Mouse (Mus musculus) thymus, postnatal 25 days (tissue): ENCODE results near the gene Evpl.
"Not testable (repeated sequence)": the region's sequence is repeated elsewhere in the genome, so short reads cannot be mapped to it uniquely, and the experiment has no call there.

Source experiments
- DNase-seq: peaks from one replicate; pipeline ENCODE4 v3.0.0; 2022

The Evpl gene

DNA sequence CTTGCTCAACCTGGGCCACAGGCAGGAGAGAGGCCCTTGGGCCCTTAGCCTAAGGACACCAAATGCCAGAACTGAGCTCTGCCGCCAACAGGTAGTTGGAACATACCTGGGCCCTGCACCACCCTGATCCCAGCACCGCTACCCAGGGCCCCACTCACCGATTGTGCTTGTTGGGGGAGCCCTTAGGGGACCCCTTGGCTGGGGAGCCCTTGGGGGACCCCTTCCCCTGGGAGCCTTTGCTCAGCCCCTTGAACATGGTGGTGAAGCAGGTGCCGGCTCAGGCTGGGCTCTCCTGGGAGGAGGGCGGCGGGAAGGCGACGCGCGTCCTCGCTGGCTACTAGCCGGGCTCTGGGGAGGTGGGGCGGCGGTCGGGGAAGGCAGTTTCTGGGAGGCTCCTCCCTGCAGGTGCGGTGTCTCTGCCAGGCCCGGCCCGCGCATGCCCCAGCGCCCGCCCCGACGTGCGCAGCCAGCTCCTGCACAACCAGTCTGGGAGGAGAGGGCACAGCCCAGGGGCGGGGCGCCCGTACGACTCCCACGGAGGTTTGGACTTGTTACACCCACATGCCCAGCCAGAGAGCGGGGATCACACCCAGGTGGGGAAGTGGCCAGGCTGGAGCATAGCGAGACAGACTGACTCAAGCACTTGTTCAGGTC is at the start of gene Evpl:
Evpl (minus strand) TSS at position 336 of the 654 bp plus-strand sequence.
- DNase-seq, result peak; percentile 72

GRCm38 (mm10) chr11:116287351-116287750 is 49.5 kb upstream of the Evpl start:
- no peak for DNase-seq

GRCm38 (mm10) chr11:116285770-116286191 is 47.9 kb upstream of the Evpl start:
- DNase-seq, result no peak

DNA sequence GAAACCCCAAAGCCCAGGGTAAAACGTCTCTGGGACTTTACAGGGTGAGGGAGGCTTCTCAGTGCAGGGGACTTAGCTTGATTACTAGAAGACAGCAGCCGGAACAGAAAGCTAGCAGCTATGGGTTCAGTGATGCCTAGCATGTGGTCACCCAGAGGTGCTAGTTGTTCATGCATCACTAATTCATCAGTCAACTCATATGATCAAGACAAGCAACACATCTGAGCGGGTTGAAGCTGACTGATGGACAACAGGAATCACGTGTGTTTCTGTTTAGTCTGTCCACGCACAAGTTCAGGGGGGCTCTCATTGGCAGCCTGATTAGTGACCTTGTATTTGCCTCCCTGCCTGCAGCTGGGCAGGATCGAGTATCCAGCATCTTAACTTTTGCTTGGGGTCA is 46.1 kb upstream of the Evpl start:
- no peak for DNase-seq

DNA sequence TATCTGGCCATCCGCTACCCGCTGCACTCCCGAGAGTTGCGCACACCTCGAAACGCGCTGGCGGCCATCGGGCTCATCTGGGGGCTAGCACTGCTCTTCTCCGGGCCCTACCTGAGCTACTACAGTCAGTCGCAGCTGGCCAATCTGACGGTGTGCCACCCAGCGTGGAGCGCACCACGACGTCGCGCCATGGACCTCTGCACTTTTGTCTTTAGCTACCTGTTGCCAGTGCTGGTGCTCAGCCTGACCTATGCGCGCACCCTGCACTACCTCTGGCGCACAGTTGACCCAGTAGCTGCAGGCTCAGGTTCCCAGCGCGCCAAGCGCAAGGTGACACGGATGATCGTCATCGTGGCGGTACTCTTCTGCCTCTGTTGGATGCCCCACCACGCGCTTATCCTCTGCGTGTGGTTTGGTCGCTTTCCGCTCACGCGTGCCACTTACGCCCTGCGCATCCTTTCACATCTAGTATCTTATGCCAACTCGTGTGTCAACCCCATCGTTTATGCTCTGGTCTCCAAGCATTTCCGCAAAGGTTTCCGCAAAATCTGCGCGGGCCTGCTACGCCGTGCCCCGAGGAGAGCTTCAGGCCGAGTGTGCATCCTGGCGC is 45.1 kb upstream of the Evpl start:
- DNase-seq, result no peak

DNA sequence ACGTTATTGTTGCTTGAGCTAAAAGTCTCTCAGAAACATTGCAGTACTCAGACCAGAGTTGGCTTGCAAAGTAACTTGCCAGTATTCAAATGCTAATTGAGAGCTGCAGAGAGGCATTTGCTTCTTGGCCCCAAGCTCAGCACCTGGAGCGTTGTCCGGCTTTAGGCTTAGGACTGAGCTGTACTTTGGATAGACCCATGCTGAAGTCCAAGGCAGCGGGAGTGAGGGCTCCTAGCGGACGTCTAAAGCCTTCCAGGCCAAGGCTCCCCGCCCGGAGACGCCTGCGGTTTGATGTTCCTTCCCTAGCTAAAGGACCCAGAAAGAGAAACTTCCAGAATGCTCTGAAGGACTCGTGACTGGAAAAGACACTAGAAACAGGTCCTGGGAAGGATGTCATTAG is 44.2 kb upstream of the Evpl start:
- DNase-seq, result no peak

DNA sequence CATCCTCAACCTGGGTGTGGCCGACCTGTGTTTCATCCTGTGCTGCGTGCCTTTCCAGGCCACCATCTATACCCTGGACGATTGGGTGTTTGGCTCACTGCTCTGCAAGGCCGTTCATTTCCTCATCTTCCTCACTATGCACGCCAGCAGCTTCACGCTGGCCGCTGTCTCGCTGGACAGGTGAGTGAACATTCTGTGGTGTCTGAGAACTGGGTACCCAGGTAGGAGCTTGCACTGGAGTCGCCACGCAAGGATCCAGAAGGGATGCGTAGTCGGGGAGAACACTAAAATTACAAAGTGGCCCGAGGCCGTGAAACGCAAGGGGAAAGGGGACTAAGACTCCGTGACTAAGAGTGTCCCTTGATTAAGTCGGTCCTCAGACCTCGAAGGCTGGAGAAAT is 43.8 kb upstream of the Evpl start:
- no peak for DNase-seq

GRCm38 (mm10) chr11:116280751-116281663 is 43.1 kb upstream of the Evpl start, which contains the start of gene Galr2:
TSS of gene Galr2 (plus strand) at chr11:116280939.
- DNase-seq, result no peak

- DNase-seq, result not testable (repeated sequence)
These were observed 39.3 kb upstream of the Evpl start for GRCm38 (mm10) chr11:116277184-116277583.

DNA sequence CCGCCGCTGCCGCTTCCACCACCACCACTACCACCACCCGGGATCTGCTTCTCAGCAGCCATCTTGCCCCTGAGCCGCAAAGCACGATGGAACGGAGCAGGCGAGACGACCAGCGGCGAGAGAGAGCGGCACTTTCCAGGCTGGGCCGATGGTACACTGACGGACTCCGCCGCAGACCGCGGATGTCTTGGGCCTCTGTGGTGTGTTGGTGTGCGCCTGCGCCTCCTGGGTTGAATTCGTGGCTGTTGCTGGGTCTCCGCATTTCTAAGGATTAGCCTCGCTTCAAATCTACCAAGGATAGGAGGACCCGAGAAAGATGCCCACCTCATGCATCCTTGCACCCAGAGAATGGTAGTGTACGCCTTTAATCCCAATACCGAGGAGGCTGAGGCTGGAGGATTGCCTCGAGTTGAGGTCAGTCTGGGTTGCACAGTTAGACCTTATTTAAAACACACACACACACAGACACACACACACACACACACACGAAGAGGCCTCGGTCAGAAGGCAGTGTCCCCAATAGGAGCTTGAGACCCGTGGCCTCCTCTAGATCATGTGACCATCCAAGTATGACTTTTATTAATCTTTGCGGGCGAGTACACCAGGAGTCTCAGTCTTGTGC is 36.3 kb upstream of the Evpl start, which contains the start of gene Srp68:
Srp68 (minus strand) TSS at position 173 of the 622 bp plus-strand sequence.
- DNase-seq, result peak; percentile 90

- DNase-seq, result no peak
These were observed 35.7 kb upstream of the Evpl start for GRCm38 (mm10) chr11:116273469-116274044.

DNA sequence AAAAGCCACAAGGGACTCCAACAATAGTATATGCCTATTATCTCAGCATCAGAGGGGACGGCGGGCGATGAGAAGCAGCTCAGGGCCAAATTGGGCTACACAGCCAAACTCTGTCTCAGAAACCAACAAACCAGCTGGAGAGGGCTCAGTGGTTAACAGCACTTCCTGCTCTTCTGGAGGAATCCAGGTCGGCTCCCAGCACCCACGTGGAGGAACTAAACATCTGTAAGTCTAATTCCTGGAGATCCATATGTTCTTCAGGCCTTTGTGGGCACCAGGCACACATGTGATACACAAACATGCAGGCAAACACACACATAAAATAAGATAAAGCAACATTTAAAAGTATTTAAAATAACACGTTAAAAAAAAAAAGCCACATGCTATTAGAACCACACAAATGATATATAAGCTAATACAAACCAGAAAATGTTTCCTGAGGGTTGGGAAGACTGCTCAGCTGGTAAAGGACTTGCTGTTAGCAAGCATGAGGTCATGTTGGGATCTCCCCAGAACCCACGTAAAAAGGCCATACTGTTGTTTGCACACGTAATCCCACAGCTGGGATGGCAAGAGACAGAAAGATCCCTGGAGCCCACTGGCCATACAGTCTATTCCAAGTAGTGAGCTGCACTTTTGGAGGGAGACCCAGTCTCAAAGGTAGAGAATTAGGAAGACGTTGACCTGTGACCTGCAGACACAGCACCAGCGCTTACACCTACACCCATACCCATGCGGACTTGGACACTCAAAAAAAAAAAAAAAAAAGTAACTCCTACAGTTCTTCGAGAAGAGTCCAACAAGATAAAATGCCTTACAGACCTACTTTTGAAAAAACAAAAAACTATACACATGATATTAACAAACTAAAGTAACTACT is 35.0 kb upstream of the Evpl start:
- DNase-seq, result no peak

GRCm38 (mm10) chr11:116269560-116269959 is 31.7 kb upstream of the Evpl start:
- DNase-seq, result no peak

DNA sequence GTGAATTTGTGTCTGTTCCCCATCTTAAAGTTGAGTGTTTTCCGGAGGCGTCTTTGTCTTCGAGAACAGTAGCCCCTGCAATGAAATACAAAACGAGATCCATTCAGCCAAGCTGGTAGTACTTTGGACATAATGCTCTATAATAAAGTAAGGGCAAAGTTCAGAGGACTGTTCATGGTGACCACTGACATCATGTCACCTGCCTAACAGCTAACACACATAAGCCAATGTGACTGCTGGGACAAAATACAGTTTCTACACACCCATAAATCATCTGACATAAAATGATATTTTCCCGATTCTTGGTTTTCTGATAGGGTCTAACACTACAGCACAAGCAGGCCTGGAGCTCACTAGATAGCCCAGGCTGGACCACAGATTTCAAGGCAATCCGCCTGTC is 30.4 kb upstream of the Evpl start:
- no peak for DNase-seq

- no peak for DNase-seq
These were observed 29.8 kb upstream of the Evpl start for GRCm38 (mm10) chr11:116267637-116268036.

GRCm38 (mm10) chr11:116265850-116266249 is 28.0 kb upstream of the Evpl start:
- DNase-seq, result no peak

DNA sequence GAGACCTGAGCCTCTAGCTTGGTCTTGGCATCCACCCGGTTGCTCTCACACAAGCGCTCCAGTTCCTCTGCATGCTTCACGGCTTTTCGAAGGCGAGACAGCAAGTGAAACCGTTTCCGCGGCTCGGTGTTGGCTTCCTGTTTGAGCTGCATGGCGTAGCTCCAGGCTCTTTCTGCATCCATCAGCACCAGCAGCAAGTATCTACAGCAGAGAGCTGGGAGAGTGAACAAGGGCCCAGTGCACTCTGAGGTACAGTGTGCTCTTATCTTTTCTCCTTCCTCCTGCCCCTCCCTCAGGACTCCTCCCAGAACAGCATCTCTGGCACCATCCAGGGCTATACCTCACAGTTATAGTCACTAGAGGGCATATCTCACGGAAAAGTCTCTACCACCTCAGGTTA is 27.5 kb upstream of the Evpl start:
- peak; percentile 26 for DNase-seq

DNA sequence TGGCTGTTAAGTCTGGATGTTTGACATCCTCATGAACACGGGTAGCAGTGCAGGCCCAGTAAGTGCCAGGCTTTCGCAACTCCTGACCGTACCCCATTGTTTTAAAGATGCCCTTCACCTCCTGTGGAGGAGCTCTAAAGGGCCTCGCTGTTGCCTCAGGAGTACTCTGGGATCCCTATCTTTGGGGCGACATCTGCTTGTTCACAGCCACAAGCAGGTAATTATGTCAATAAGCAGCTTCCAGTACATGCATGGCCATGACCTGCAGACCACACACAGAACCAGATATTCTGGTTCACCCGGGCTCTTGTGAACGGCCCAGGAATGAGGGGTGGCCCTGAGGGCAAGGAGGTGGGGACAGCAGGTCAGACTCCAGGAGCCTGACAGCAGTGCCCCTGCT is 22.4 kb upstream of the Evpl start:
- DNase-seq, result no peak

GRCm38 (mm10) chr11:116259461-116259860 is 21.6 kb upstream of the Evpl start:
- peak; percentile 39 for DNase-seq

- DNase-seq, result no peak
These were observed 18.3 kb upstream of the Evpl start for GRCm38 (mm10) chr11:116255982-116256675.
